Mouse (Mus musculus) olfactory bulb, adult 2 months (tissue): ENCODE data around the gene Crhr1. TPM values are rescaled to one million over a fixed set of nuclear protein-coding genes. Genes with fewer than 3 reads are reported as not detected.

Experiments used
- H3K27ac ChIP-seq: fragments of 200-500 bp; 2 replicates; pipeline ENCODE4 v1.5.1; 2012; ENCODE audit warnings: low read depth, low read length; ENCODE audit not compliant: insufficient read depth
- H3K4me1 ChIP-seq: fragments of 200-500 bp; 2 replicates; pipeline ENCODE4 v1.6.1; 2012; ENCODE audit warnings: low read length; ENCODE audit not compliant: control insufficient read depth, insufficient read depth
- H3K4me3 ChIP-seq: fragments of 200-500 bp; 2 replicates; pipeline ENCODE4 v1.5.1; 2012; ENCODE audit warnings: mild to moderate bottlenecking, low read depth, low read length, moderate library complexity; ENCODE audit not compliant: insufficient read depth
- CTCF ChIP-seq: fragments of 200-500 bp; IDR thresholded peaks from 2 replicates; pipeline ENCODE4 v1.5.1; 2012; ENCODE audit warnings: low read depth, mild to moderate bottlenecking, low read length, moderate library complexity; ENCODE audit not compliant: insufficient read depth
- POLR2A ChIP-seq: fragments of 200-500 bp; IDR thresholded peaks from 2 replicates; pipeline ENCODE4 v1.6.1; 2012; ENCODE audit warnings: mild to moderate bottlenecking, low read depth, low read length, moderate library complexity; ENCODE audit not compliant: insufficient read depth
- WGBS: fragments of 180-500 bp; shearing (Covaris S2); methylation state at CpG from one replicate; pipeline ENCODE4 v1.1.7; 2018; 5-methylcytosine and 5-hydroxymethylcytosine counted together
- polyA plus RNA-seq: library from polyadenylated mRNA; stranded (reverse); fragments of >200 nt; gene quantifications from 2 replicates; pipeline ENCODE4 v1.2.4, GENCODE M21; 2012; ENCODE audit warnings: low replicate concordance; ENCODE audit not compliant: missing spikeins, insufficient read depth, insufficient read length

The Crhr1 gene
- polyA plus RNA-seq, 1 experiment = not detected

- Histone ChIP-seq H3K4me3 (no peak overlapping the region), H3K4me1 (peaks cover 28% of the 10 kb centered on the region), H3K27ac (no peak overlapping the region)
- TF ChIP-seq CTCF (no peak), POLR2A (no peak)
- 60% methylated on average over 9 of the region's 9 CpGs for WGBS
These were observed 22.4 kb downstream of the Crhr1 start for GRCm38 (mm10) chr11:104154820-104155635.

GRCm38 (mm10) chr11:104155899-104156298 is 23.2 kb downstream of the Crhr1 start:
- TF ChIP-seq CTCF (no peak), POLR2A (no peak)
- no peak overlapping the region for H3K27ac ChIP-seq
- H3K4me1 ChIP-seq = peaks cover 32% of the 10 kb centered on the region
- H3K4me3 ChIP-seq = no peak overlapping the region

GRCm38 (mm10) chr11:104156391-104156790 is 23.7 kb downstream of the Crhr1 start:
- H3K4me1 ChIP-seq = peaks cover 33% of the 10 kb centered on the region
- WGBS = 80% methylated on average over 3 of the region's 3 CpGs
- TF ChIP-seq POLR2A (no peak), CTCF (no peak)
- H3K27ac ChIP-seq = no peak overlapping the region
- no peak overlapping the region for H3K4me3 ChIP-seq

GRCm38 (mm10) chr11:104157603-104158259 is 25.1 kb downstream of the Crhr1 start:
- peak overlapping the region; percentile 43 for H3K4me3 ChIP-seq
- peaks cover 41% of the 10 kb centered on the region for H3K4me1 ChIP-seq
- WGBS = 2% methylated on average over 23 of the region's 23 CpGs
- peak overlapping the region; percentile 9 for H3K27ac ChIP-seq
- TF ChIP-seq CTCF = peak; percentile 42; the same call in 1 of the 2 replicates
- 0 out of 2 replicates have a peak, but pooled peaks have one; percentile 9 for TF ChIP-seq POLR2A

- TF ChIP-seq CTCF (no peak), POLR2A (no peak)
- Histone ChIP-seq H3K27ac (no peak overlapping the region), H3K4me3 (peak overlapping the region; percentile 43), H3K4me1 (peaks cover 41% of the 10 kb centered on the region)
- WGBS = 18% methylated on average over 17 of the region's 17 CpGs
These were observed 25.7 kb downstream of the Crhr1 start for GRCm38 (mm10) chr11:104158260-104158907.

GRCm38 (mm10) chr11:104159769-104160272 is 27.2 kb downstream of the Crhr1 start:
- Histone ChIP-seq H3K4me1 (peaks cover 41% of the 10 kb centered on the region), H3K4me3 (no peak overlapping the region), H3K27ac (no peak overlapping the region)
- TF ChIP-seq CTCF (no peak), POLR2A (no peak)
- 82% methylated on average over 4 of the region's 4 CpGs for WGBS

GRCm38 (mm10) chr11:104161153-104161552 is 28.5 kb downstream of the Crhr1 start:
- Histone ChIP-seq H3K4me3 (no peak overlapping the region), H3K4me1 (peaks cover 38% of the 10 kb centered on the region), H3K27ac (0 out of 2 replicates have a peak overlapping the region, but pooled peaks have one; percentile 23)
- no peak for TF ChIP-seq CTCF
- TF ChIP-seq POLR2A = no peak
- WGBS = 57% methylated on average over 5 of the region's 5 CpGs

- 90% methylated on average over 10 of the region's 10 CpGs for WGBS
- Histone ChIP-seq H3K27ac (no peak overlapping the region), H3K4me1 (peaks cover 21% of the 10 kb centered on the region), H3K4me3 (no peak overlapping the region)
- TF ChIP-seq CTCF (no peak), POLR2A (no peak)
These were observed 31.6 kb downstream of the Crhr1 start for GRCm38 (mm10) chr11:104164257-104164656.

- WGBS = 14% methylated on average over 12 of the region's 12 CpGs
- TF ChIP-seq POLR2A (no peak), CTCF (peak; percentile 83)
- Histone ChIP-seq H3K27ac (no peak overlapping the region), H3K4me1 (peaks cover 4% of the 10 kb centered on the region), H3K4me3 (no peak overlapping the region; the same call in 1 of the 2 replicates)
These were observed 38.7 kb downstream of the Crhr1 start for GRCm38 (mm10) chr11:104171281-104171781.
